Mouse (Mus musculus) kidney, embryonic 16.5 days (tissue): ENCODE measurements around the gene Gm29582. TPM values are rescaled to one million over a fixed set of nuclear protein-coding genes. Genes with fewer than 3 reads are reported as not detected.
"Not testable (repeated sequence)": the region's sequence is repeated elsewhere in the genome, so short reads cannot be mapped to it uniquely, and the experiment has no call there.

ENCODE experiments used
- ATAC-seq: fragments of 200-750 bp; cut with Nextera tagmentation; 2 replicates; pipeline ENCODE4 v1.8.0; 2017; ENCODE audit warnings: moderate TSS enrichment; ENCODE audit not compliant: low FRiP score, low TSS enrichment
- H3K27ac ChIP-seq: fragments of 300-500 bp; sonication (generic); 2 replicates; pipeline ENCODE4 v1.5.1; 2014; ENCODE audit warnings: low read length
- H3K27me3 ChIP-seq: fragments of 300-500 bp; sonication (generic); 2 replicates; pipeline ENCODE4 v1.6.1; 2014; ENCODE audit warnings: low read length, control low read depth, mixed read lengths; ENCODE audit not compliant: insufficient read depth
- H3K36me3 ChIP-seq: fragments of 300-500 bp; sonication (generic); 2 replicates; pipeline ENCODE4 v1.6.1; 2014; ENCODE audit warnings: low read length, control low read depth, mixed read lengths; ENCODE audit not compliant: insufficient read depth
- H3K4me1 ChIP-seq: fragments of 300-500 bp; sonication (generic); 2 replicates; pipeline ENCODE4 v1.6.1; 2014; ENCODE audit warnings: low read length, control low read depth, mixed read lengths; ENCODE audit not compliant: insufficient read depth
- H3K4me2 ChIP-seq: fragments of 300-500 bp; sonication (generic); replicated peaks from 2 replicates; pipeline ENCODE4 v1.6.1; 2014; ENCODE audit warnings: low read depth, low read length
- H3K4me3 ChIP-seq: fragments of 300-500 bp; sonication (generic); 2 replicates; pipeline ENCODE4 v1.5.1; 2014; ENCODE audit warnings: mild to moderate bottlenecking, low read length
- H3K9ac ChIP-seq: fragments of 300-500 bp; sonication (generic); replicated peaks from 2 replicates; pipeline ENCODE4 v1.6.1; 2014; ENCODE audit warnings: low read length
- H3K9me3 ChIP-seq: fragments of 300-500 bp; sonication (generic); 2 replicates; pipeline ENCODE4 v1.6.1; 2016; ENCODE audit warnings: low read length, control low read depth
- WGBS: fragments of 180-500 bp; shearing (Covaris S2); extraction: QIAGEN DNeasy Blood & Tissue Kit; methylation state at CpG from one replicate; pipeline ENCODE4 v1.1.7; 2014; 5-methylcytosine and 5-hydroxymethylcytosine counted together
- polyA plus RNA-seq: library from polyadenylated mRNA; unstranded; fragments of >200 nt; fragmentation: Nextera tagmentation; extraction: Ambion mirVana; gene quantifications from 2 replicates; pipeline ENCODE4 v1.2.1, GENCODE M21; 2015

Gene Gm29582
- polyA plus RNA-seq, result not detected in 2 replicates

DNA sequence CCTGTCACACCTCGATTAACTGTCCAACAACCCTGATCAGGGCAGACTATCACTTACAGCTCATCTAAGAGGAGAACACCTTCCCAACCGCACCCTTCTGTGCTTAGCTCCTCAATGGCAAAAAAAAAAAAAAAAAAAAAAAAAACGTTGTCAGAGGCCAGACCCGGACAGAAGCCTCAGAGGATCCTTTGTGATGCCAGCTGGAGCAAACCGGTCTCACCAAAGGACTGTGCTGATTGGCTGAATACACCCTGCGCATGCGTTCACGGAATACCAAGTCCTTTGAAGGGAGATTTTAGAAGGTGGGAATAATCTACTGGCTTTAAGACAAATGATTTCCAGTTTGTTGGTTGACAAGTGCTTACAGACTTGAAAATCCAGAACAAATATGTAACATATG lies at the start of gene Gm29582:
TSS of gene Gm29582 (minus strand) at position 101 of the 400 bp plus-strand sequence.
- H3K27me3 ChIP-seq, H3K9me3 ChIP-seq, H3K4me3 ChIP-seq, H3K27ac ChIP-seq, H3K4me2 ChIP-seq, H3K4me1 ChIP-seq, ATAC-seq, H3K9ac ChIP-seq, H3K36me3 ChIP-seq: not testable (repeated sequence)
- WGBS, result no CpG with 5 or more reads among the region's 8 CpGs
